Mouse (Mus musculus): ENCODE measurements at regions not wholly inside any gene's neighbourhood (a gene's known extent, or its start where the extent isn't known, plus 50 kb on each side); places are given as distances from the start of the nearest gene placed in this dataset.

GRCm38 (mm10) chr2:64413846-64414245 is 316.0 kb upstream of the Fign start:
- no peak for TF ChIP-seq CTCF (IDR thresholded peaks at IDR 0.05)
- intact Hi-C loops (cut with DNase I): no loop called here

GRCm38 (mm10) chr2:64413263-64413662 is 315.4 kb upstream of the Fign start:
- H3K4me3 ChIP-seq: no peak overlapping the region
- no peak for DNase-seq (ENCODE audit: extremely low spot score in 1 of 2, low spot score in 2 of 2)
- intact Hi-C loops (cut with DNase I): no loop called here
- H3K27ac ChIP-seq: no peak overlapping the region
- no peak for TF ChIP-seq CTCF (IDR thresholded peaks at IDR 0.05)

More at GRCm38 (mm10) chr2:64413846-64414245, 316.0 kb upstream of the Fign start:
- no peak for DNase-seq (ENCODE audit: extremely low spot score in 1 of 2, low spot score in 2 of 2)
- H3K4me3 ChIP-seq: no peak overlapping the region
- H3K27ac ChIP-seq: no peak overlapping the region

- DNase-seq (ENCODE audit: extremely low spot score in 1 of 2, low spot score in 2 of 2): no peak
- no peak overlapping the region for H3K27ac ChIP-seq
- TF ChIP-seq CTCF (IDR thresholded peaks at IDR 0.05): no peak
- no peak overlapping the region for H3K4me3 ChIP-seq
- intact Hi-C loops (cut with DNase I): no loop called here
Measured at GRCm38 (mm10) chr2:64395946-64396345, 298.1 kb upstream of the Fign start.

- intact Hi-C loops (cut with DNase I): no loop called here
- DNase-seq (ENCODE audit: extremely low spot score in 1 of 2, low spot score in 2 of 2): no peak
- TF ChIP-seq CTCF (IDR thresholded peaks at IDR 0.05): no peak
- Histone ChIP-seq H3K27ac (no peak overlapping the region), H3K4me3 (no peak overlapping the region)
Measured at GRCm38 (mm10) chr2:64394619-64395294, 296.9 kb upstream of the Fign start.

GRCm38 (mm10) chr2:64394199-64394598 is 296.4 kb upstream of the Fign start:
- H3K27ac ChIP-seq: no peak overlapping the region
- DNase-seq (ENCODE audit: extremely low spot score in 1 of 2, low spot score in 2 of 2): no peak
- no peak for TF ChIP-seq CTCF (IDR thresholded peaks at IDR 0.05)
- intact Hi-C loops (cut with DNase I): no loop called here
- H3K4me3 ChIP-seq: no peak overlapping the region

GRCm38 (mm10) chr2:64369791-64370190 is 272.0 kb upstream of the Fign start:
- intact Hi-C loops (cut with DNase I): no loop called here
- no peak for DNase-seq (ENCODE audit: extremely low spot score in 1 of 2, low spot score in 2 of 2)
- Histone ChIP-seq H3K27ac (no peak overlapping the region), H3K4me3 (no peak overlapping the region)
- TF ChIP-seq CTCF (IDR thresholded peaks at IDR 0.05): no peak

- intact Hi-C loops (cut with DNase I): no loop called here
- DNase-seq (ENCODE audit: extremely low spot score in 1 of 2, low spot score in 2 of 2): no peak
- no peak for TF ChIP-seq CTCF (IDR thresholded peaks at IDR 0.05)
- Histone ChIP-seq H3K4me3 (no peak overlapping the region), H3K27ac (no peak overlapping the region)
Measured at GRCm38 (mm10) chr2:64367188-64367587, 269.4 kb upstream of the Fign start.

GRCm38 (mm10) chr2:64366528-64366927 is 268.7 kb upstream of the Fign start:
- intact Hi-C loops (cut with DNase I): no loop called here
- H3K4me3 ChIP-seq: no peak overlapping the region
- TF ChIP-seq CTCF (IDR thresholded peaks at IDR 0.05): no peak

GRCm38 (mm10) chr2:64356286-64356685 is 258.4 kb upstream of the Fign start:
- no peak for DNase-seq (ENCODE audit: extremely low spot score in 1 of 2, low spot score in 2 of 2)
- H3K27ac ChIP-seq: no peak overlapping the region
- intact Hi-C loops (cut with DNase I): no loop called here
- H3K4me3 ChIP-seq: no peak overlapping the region
- TF ChIP-seq CTCF (IDR thresholded peaks at IDR 0.05): no peak

More at GRCm38 (mm10) chr2:64366528-64366927, 268.7 kb upstream of the Fign start:
- DNase-seq (ENCODE audit: extremely low spot score in 1 of 2, low spot score in 2 of 2): no peak
- no peak overlapping the region for H3K27ac ChIP-seq

- TF ChIP-seq CTCF (IDR thresholded peaks at IDR 0.05): no peak
- DNase-seq (ENCODE audit: extremely low spot score in 1 of 2, low spot score in 2 of 2): no peak
- intact Hi-C loops (cut with DNase I): no loop called here
- Histone ChIP-seq H3K4me3 (no peak overlapping the region), H3K27ac (no peak overlapping the region)
Measured at GRCm38 (mm10) chr2:64325499-64325898, 227.7 kb upstream of the Fign start.
